Mouse (Mus musculus): ENCODE results near the gene Apoc1. TPM values are rescaled to one million over a fixed set of nuclear protein-coding genes. Genes with fewer than 3 reads are reported as not detected.

The Apoc1 gene
- not detected in 2 replicates for polyA plus RNA-seq (2012; rRNA removed)

DNA sequence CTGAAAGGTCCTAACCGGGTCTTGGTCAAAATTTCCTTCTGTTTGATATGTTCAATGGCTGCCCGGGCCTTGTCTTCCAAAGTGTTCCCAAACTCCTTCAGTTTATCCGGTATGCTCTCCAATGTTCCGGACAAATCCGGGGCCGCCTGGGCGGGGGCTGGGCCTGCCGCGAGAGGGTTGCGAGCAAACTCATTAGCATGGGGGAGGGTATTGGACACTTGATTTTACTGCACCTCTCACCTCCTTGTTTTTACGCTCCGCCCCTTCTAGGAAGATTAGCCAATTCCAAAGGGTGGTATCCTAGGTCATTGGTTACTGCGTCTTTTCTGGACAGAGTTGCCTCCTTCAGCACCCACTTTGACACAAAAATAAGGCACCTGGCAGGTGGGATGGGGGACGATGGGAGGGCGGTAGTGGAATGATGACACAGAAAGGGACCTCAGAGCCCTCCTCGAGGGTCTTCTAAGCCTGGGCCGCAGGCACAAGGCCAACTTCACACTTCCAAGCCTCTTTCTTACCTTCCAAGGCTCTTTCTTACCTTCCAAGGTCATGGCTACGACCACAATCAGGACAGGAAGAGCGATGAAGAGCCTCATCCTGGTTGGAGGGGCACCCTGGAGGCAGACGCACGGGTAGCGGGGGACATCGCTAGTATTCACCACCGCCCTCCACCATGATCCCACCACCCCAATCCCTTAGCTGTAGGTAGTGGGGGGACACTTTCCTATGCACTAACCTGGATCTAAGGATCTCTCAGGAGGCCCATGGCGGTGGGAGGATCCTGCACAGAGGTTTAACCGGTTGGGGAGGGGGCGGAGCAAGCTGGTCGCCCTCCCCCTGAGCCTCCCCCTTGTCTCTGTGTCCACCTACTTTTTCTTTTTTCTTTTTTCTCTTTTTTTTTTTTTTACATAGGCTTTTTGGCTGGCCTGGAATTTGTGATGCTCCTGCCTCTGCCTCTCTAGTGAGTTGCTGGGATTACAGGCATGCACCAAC, at the start of gene Apoc1:
Gene Apoc1, minus strand, starts transcription at position 788 of the 993 bp plus-strand sequence.
- Histone ChIP-seq H3K4me1 (ENCODE audit: control insufficient read depth, insufficient read depth, insufficient read length, low read length) (peaks cover 15% of the 10 kb centered on the region), H3K36me3 (ENCODE audit: control insufficient read depth, insufficient read depth, low read length) (no peaks in the 10 kb centered on the region), H3K4me3 (ENCODE audit: low read depth, low read length) (peak within 1 kb of the TSS; percentile 3; the same call in 1 of the 2 replicates), H3K27ac (ENCODE audit: insufficient read depth, low read depth, low read length) (no peak within 1 kb of the TSS), H3K27me3 (ENCODE audit: control insufficient read depth, insufficient read depth, low read length) (no peaks in the 10 kb centered on the region)
- 65% methylated on average over 28 of the region's 28 CpGs for WGBS
- TF ChIP-seq CTCF (IDR thresholded peaks at IDR 0.05; ENCODE audit: extremely low read depth, insufficient read length, insufficient replicate concordance, low read depth, low read length) (no peak), POLR2A (IDR thresholded peaks at IDR 0.05; ENCODE audit: low read depth, low read length) (no peak)

DNA sequence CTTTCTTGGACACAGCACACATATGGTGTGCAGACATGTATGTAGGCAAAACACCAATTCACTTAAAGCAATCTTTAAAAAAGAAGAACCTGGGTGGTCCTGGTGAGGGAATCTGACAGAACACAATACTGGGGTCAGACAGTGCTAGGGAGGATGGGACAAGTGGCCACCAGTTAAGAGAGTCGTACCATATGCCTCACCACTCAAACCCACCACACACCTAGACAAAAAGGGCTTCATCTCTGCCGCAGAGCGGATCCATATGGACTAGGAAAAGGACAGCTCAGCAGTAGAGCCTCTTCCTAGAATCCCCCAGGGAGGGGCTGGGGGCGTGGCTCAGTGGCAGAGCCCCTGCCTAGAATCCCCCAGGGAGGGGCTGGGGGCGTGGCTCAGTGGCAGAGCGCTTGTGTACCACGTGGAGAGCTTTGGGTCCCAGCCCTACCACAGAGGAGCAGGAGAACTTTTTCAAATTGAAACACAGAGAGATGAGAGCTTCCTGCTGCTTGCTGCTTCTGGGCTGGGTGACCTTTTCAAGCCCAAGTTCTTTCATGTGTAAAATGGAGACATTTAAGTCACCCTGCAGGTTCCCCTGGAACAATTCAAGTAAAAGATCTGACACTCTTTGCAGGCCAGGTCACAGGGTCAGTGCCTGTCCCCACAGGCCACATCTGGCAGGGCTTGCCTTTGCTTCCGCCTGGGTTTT, 49.0 kb upstream of the Apoc1 start:
- Histone ChIP-seq H3K36me3 (ENCODE audit: control insufficient read depth, insufficient read depth, low read length) (peaks cover 49% of the 10 kb centered on the region), H3K27ac (ENCODE audit: insufficient read depth, low read depth, low read length) (no peak overlapping the region), H3K4me3 (ENCODE audit: low read depth, low read length) (no peak overlapping the region), H3K4me1 (ENCODE audit: control insufficient read depth, insufficient read depth, insufficient read length, low read length) (peaks cover 8% of the 10 kb centered on the region), H3K27me3 (ENCODE audit: control insufficient read depth, insufficient read depth, low read length) (no peaks in the 10 kb centered on the region)
- WGBS, result 62% methylated on average over 8 of the region's 8 CpGs
- TF ChIP-seq POLR2A (IDR thresholded peaks at IDR 0.05; ENCODE audit: low read depth, low read length), result no peak
- TF ChIP-seq CTCF (IDR thresholded peaks at IDR 0.05; ENCODE audit: extremely low read depth, insufficient read length, insufficient replicate concordance, low read depth, low read length), result no peak

DNA sequence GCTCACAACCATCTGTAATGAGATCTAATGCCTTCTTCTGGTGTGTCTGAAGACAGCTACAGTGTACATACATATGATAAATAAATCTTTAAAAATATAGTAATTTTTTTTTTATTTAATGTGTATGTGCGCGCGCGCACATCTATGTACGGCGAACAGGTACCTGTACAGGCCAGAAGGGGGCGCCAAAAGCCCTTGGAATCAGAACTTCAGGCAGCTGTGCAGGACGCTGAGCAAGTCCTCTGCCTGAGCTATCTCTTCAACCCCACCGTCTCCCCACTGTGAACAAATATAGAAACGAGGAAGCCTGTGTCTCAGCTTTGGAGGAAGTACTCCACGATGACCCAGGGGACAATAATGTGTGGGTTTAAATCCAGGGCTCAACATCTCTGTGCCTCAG, 47.8 kb upstream of the Apoc1 start:
- H3K36me3 ChIP-seq (ENCODE audit: control insufficient read depth, insufficient read depth, low read length), result peaks cover 53% of the 10 kb centered on the region
- 85% methylated on average over 11 of the region's 11 CpGs for WGBS
- H3K4me1 ChIP-seq (ENCODE audit: control insufficient read depth, insufficient read depth, insufficient read length, low read length), result peaks cover 2% of the 10 kb centered on the region
- H3K4me3 ChIP-seq (ENCODE audit: low read depth, low read length), result no peak overlapping the region
- H3K27ac ChIP-seq (ENCODE audit: insufficient read depth, low read depth, low read length), result no peak overlapping the region
- TF ChIP-seq POLR2A (IDR thresholded peaks at IDR 0.05; ENCODE audit: low read depth, low read length), result no peak
- TF ChIP-seq CTCF (IDR thresholded peaks at IDR 0.05; ENCODE audit: extremely low read depth, insufficient read length, insufficient replicate concordance, low read depth, low read length), result peak; percentile 49
- H3K27me3 ChIP-seq (ENCODE audit: control insufficient read depth, insufficient read depth, low read length), result no peaks in the 10 kb centered on the region

DNA sequence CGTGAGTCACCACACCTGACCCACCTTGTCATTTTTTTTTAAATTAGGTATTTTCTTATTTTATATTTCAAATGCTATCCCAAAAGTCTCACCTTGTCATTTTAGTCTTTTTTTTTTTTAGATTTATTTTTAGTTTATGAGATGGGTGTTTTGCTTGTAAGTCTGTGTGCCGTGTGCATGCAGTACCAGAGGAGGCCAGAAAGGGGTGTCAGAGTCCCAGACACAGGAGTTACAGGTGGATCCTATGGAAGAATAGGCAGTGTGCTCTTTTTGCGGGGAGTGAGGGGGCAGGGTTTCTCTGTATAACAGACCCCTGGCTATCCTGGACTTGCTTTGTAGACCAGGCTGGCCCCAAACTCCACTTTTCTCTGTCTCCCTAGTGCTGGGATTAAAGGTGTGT, 46.3 kb upstream of the Apoc1 start:
- H3K27me3 ChIP-seq (ENCODE audit: control insufficient read depth, insufficient read depth, low read length), result no peaks in the 10 kb centered on the region
- H3K4me1 ChIP-seq (ENCODE audit: control insufficient read depth, insufficient read depth, insufficient read length, low read length), result peaks cover under 1% of the 10 kb centered on the region
- peaks cover 58% of the 10 kb centered on the region for H3K36me3 ChIP-seq (ENCODE audit: control insufficient read depth, insufficient read depth, low read length)
- H3K27ac ChIP-seq (ENCODE audit: insufficient read depth, low read depth, low read length), result no peak overlapping the region
- WGBS, result 85% methylated on average over 3 of the region's 3 CpGs
- no peak overlapping the region for H3K4me3 ChIP-seq (ENCODE audit: low read depth, low read length)
- TF ChIP-seq POLR2A (IDR thresholded peaks at IDR 0.05; ENCODE audit: low read depth, low read length), result no peak
- peak; percentile 18; the same call in 1 of the 2 replicates for TF ChIP-seq CTCF (IDR thresholded peaks at IDR 0.05; ENCODE audit: extremely low read depth, insufficient read length, insufficient replicate concordance, low read depth, low read length)

DNA sequence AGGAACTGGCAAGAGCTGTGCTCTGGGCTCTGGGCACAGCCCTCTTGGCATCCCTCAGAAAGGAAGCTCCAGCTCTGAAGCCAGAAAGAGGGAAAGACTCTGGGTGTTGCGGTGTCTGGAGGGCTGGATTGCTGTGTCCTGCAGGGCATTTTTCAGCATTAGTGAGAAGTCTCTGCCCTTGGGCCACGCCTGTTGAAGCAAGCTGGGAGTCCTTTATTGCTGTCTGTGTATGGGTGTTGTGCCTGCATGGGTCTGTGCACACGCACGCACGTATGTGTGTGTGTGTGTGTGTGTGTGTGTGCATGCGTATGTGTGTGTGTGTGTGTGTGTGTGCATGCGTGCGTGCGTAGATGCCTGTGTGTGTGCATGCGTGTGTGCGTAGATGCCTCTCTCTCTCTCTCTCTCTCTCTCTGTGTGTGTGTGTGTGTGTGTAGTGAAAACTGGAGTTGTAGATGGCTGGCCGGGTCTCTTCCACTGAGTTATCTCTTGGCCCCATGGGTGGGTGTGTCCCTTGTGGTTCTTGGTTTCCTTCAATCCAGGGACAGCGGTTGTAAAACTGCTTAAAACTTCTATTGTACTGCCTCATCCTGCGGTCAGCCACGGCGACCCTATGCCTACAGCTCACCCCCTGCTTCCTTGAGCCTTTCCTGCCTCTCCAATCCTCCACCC, 44.1 kb upstream of the Apoc1 start:
- WGBS, result 79% methylated on average over 16 of the region's 16 CpGs
- H3K36me3 ChIP-seq (ENCODE audit: control insufficient read depth, insufficient read depth, low read length), result peaks cover 64% of the 10 kb centered on the region
- TF ChIP-seq POLR2A (IDR thresholded peaks at IDR 0.05; ENCODE audit: low read depth, low read length) (no peak), CTCF (IDR thresholded peaks at IDR 0.05; ENCODE audit: extremely low read depth, insufficient read length, insufficient replicate concordance, low read depth, low read length) (no peak)
- H3K4me1 ChIP-seq (ENCODE audit: control insufficient read depth, insufficient read depth, insufficient read length, low read length), result peaks cover 2% of the 10 kb centered on the region; the same call in 1 of the 2 replicates
- H3K27me3 ChIP-seq (ENCODE audit: control insufficient read depth, insufficient read depth, low read length), result no peaks in the 10 kb centered on the region
- no peak overlapping the region for H3K27ac ChIP-seq (ENCODE audit: insufficient read depth, low read depth, low read length)
- no peak overlapping the region for H3K4me3 ChIP-seq (ENCODE audit: low read depth, low read length)

DNA sequence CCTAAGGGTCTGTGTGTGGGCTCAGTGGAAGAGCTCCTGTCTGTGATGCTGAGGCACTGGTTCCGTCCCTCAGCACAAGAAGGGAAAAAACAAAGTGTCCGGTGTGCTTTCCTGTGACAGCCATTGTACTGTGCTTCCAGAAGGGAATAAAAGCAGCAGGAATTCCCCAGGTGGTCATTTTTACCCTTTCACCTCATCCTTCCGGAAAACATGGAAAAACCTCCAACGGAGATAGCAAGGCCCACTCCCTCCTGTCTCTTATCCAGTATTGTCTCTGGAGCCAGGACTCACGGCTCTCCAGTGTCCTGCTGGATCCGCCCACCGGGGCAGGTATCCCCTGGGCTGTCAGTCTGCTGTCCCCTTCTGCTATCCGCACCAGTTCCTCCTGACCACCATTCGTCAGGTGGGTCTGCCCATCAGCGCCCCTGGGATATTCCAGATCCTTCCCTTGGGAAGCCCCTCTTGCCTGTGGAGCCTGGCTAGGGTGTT, 41.8 kb upstream of the Apoc1 start:
- H3K4me3 ChIP-seq (ENCODE audit: low read depth, low read length), result no peak overlapping the region
- 0 out of 2 replicates have a peak, but pooled peaks cover 2% of the 10 kb centered on the region for H3K4me1 ChIP-seq (ENCODE audit: control insufficient read depth, insufficient read depth, insufficient read length, low read length)
- H3K27ac ChIP-seq (ENCODE audit: insufficient read depth, low read depth, low read length), result no peak overlapping the region
- TF ChIP-seq CTCF (IDR thresholded peaks at IDR 0.05; ENCODE audit: extremely low read depth, insufficient read length, insufficient replicate concordance, low read depth, low read length) (no peak), POLR2A (IDR thresholded peaks at IDR 0.05; ENCODE audit: low read depth, low read length) (no peak)
- 92% methylated on average over 10 of the region's 10 CpGs for WGBS
- H3K36me3 ChIP-seq (ENCODE audit: control insufficient read depth, insufficient read depth, low read length), result peaks cover 74% of the 10 kb centered on the region
- no peaks in the 10 kb centered on the region for H3K27me3 ChIP-seq (ENCODE audit: control insufficient read depth, insufficient read depth, low read length)

Data from small intestine, adult 2 months (tissue).